Mouse (Mus musculus): ENCODE measurements around the gene Dpf2.

DNA sequence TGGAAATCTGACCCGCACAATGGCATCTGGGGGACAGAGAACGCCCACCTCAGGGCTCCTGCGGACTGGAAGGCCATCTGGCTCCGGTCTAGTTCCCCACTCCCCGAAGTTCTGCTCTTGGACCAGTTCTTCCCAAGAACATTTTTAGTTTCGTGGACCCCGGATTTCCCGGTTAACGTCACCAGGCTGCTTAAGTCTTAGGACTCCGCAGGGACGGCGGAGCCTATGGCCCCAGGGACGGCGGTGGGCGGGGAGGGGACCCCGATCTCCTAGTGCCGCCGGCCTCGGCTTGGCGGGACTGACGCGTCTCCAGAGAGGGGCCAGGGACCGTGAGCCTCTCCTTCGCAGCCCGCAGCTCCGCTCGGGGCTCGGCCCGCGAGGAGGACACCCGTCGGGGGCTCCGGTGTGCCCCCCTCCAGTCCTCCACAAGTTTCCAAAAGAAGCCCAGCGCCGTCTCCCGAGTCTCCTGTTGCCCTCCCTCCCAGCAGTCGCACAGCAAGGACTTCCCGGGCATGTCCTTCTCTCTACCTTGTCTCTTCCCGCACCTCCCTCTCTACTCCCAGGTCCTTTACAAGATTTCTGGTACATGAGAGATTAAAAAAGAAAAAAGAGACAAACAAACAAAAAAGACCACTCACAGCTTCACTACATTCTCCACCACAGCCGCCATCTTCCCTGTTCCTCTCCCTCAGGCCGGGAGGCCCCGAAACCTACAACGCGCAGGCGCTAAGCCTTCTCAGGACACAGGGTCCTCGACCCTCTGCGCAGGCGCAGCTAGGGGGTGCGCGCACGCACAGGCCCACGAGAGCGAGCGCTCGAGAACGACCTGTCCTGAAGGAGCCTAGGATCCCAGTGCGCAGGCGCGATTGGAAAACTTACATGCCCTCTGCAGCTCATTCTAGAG, 455 bp downstream of the Dpf2 start:
- no peak for TF ChIP-seq CTCF (IDR thresholded peaks at IDR 0.05; ENCODE audit: low read depth, low read length)
- TF ChIP-seq POLR2A (IDR thresholded peaks at IDR 0.05; ENCODE audit: borderline replicate concordance, low read depth, low read length), result no peak
